Mouse (Mus musculus) gastrocnemius, adult 18-20 months (tissue): Measurements from ENCODE around the gene Mtmr11. TPM values are rescaled to one million over a fixed set of nuclear protein-coding genes. Genes with fewer than 3 reads are reported as not detected.

Experiments
- DNase-seq: peaks from one replicate; pipeline ENCODE4 v3.0.0; 2021; ENCODE audit warnings: low spot score
- long read RNA-seq, 2 experiments: library from polyadenylated mRNA; stranded (forward); transcript quantifications; one replicate each; pipeline ENCODE4 v2.0.0; 2021
- total RNA-seq, 2 experiments: library from RNA; stranded (reverse); gene quantifications; 2 replicates each; pipeline ENCODE4 v1.2.3; 2021

The Mtmr11 gene
- 1 to 10 TPM; 2.0 to 3.1 TPM for total RNA-seq
- long read RNA-seq, experiment 1, partial matches to known transcripts: 2 of 3 reads
- long read RNA-seq, experiment 1, other reads (novel, unspliced or antisense): 0 of 3 reads
- long read RNA-seq, experiment 2: 0 reads

- DNase-seq: peak; percentile 56
These were observed at the start of gene Mtmr11 for GRCm38 (mm10) chr3:96161869-96162840. Gene Mtmr11, plus strand, starts transcription at chr3:96162004.

- no peak for DNase-seq
These were observed 48.6 kb upstream of the Mtmr11 start for GRCm38 (mm10) chr3:96113251-96113650.

- no peak for DNase-seq
These were observed 43.7 kb upstream of the Mtmr11 start for GRCm38 (mm10) chr3:96118142-96118541.

- no peak for DNase-seq
These were observed 43.1 kb upstream of the Mtmr11 start for GRCm38 (mm10) chr3:96118702-96119101.

GRCm38 (mm10) chr3:96124235-96124634 is 37.6 kb upstream of the Mtmr11 start:
- no peak for DNase-seq

- DNase-seq: no peak
These were observed 33.7 kb upstream of the Mtmr11 start for GRCm38 (mm10) chr3:96128128-96128527.

GRCm38 (mm10) chr3:96132478-96132877 is 29.3 kb upstream of the Mtmr11 start:
- no peak for DNase-seq

- peak; percentile 19 for DNase-seq
These were observed 28.4 kb upstream of the Mtmr11 start for GRCm38 (mm10) chr3:96133327-96133905.

- DNase-seq: no peak
These were observed 26.8 kb upstream of the Mtmr11 start for GRCm38 (mm10) chr3:96135011-96135410.

- DNase-seq: peak; percentile 79
These were observed 13.9 kb upstream of the Mtmr11 start for GRCm38 (mm10) chr3:96147950-96148349.

GRCm38 (mm10) chr3:96151836-96152235 is 10.0 kb upstream of the Mtmr11 start:
- DNase-seq: no peak

- no peak for DNase-seq
These were observed 9.2 kb upstream of the Mtmr11 start for GRCm38 (mm10) chr3:96152611-96153010.

- no peak for DNase-seq
These were observed 6.3 kb upstream of the Mtmr11 start for GRCm38 (mm10) chr3:96155501-96155900.

GRCm38 (mm10) chr3:96159820-96160219 is 2.0 kb upstream of the Mtmr11 start:
- DNase-seq: no peak

GRCm38 (mm10) chr3:96160222-96160802 is 1.5 kb upstream of the Mtmr11 start:
- peak; percentile 78 for DNase-seq

GRCm38 (mm10) chr3:96160803-96161516 is 844 bp upstream of the Mtmr11 start:
- DNase-seq: peak; percentile 62

- DNase-seq: no peak
These were observed 1.2 kb downstream of the Mtmr11 start for GRCm38 (mm10) chr3:96163040-96163439.

- no peak for DNase-seq
These were observed 6.8 kb downstream of the Mtmr11 start for GRCm38 (mm10) chr3:96168466-96169158.

GRCm38 (mm10) chr3:96170276-96170675 is 8.5 kb downstream of the Mtmr11 start:
- no peak for DNase-seq

GRCm38 (mm10) chr3:96170976-96171545 is 9.3 kb downstream of the Mtmr11 start:
- no peak for DNase-seq
